Mouse (Mus musculus) neural tube, embryonic 12.5 days (tissue): Measurements from ENCODE around the gene Ssr3. TPM values are rescaled to one million over a fixed set of nuclear protein-coding genes. Genes with fewer than 3 reads are reported as not detected.
A peak's percentile ranks its signal among the peaks of the same experiment; 100 is the strongest.

ENCODE experiments used
- ATAC-seq: fragments of 200-750 bp; cut with Nextera tagmentation; 2 replicates; pipeline ENCODE4 v1.8.0; 2017; ENCODE audit warnings: low read depth, mild to moderate bottlenecking, moderate TSS enrichment, moderate library complexity; ENCODE audit not compliant: low FRiP score
- H3K27ac ChIP-seq: fragments of 300-500 bp; sonication (generic); 2 replicates; pipeline ENCODE4 v1.5.1; 2016
- H3K27me3 ChIP-seq: fragments of 300-500 bp; sonication (generic); replicated peaks from 2 replicates; pipeline ENCODE4 v1.6.1; 2016; ENCODE audit warnings: mild to moderate bottlenecking
- H3K36me3 ChIP-seq: fragments of 300-500 bp; sonication (generic); 2 replicates; pipeline ENCODE4 v1.6.1; 2016; ENCODE audit warnings: mild to moderate bottlenecking
- H3K4me1 ChIP-seq: fragments of 300-500 bp; sonication (generic); 2 replicates; pipeline ENCODE4 v1.6.1; 2016
- H3K4me2 ChIP-seq: fragments of 300-500 bp; sonication (generic); replicated peaks from 2 replicates; pipeline ENCODE4 v1.6.1; 2016; ENCODE audit warnings: mild to moderate bottlenecking
- H3K4me3 ChIP-seq: fragments of 300-500 bp; sonication (generic); 2 replicates; pipeline ENCODE4 v1.5.1; 2016
- H3K9ac ChIP-seq: fragments of 300-500 bp; sonication (generic); 2 replicates; pipeline ENCODE4 v1.6.1; 2016; ENCODE audit warnings: mild to moderate bottlenecking
- H3K9me3 ChIP-seq: fragments of 300-500 bp; sonication (generic); 2 replicates; pipeline ENCODE4 v1.6.1; 2016; ENCODE audit warnings: mild to moderate bottlenecking
- WGBS: fragments of 180-500 bp; shearing (Covaris S2); methylation state at CpG from one replicate; pipeline ENCODE4 v1.1.7; 2016; 5-methylcytosine and 5-hydroxymethylcytosine counted together
- polyA plus RNA-seq: library from polyadenylated mRNA; unstranded; fragments of >200 nt; fragmentation: Nextera tagmentation; extraction: Ambion mirVana; gene quantifications from 2 replicates; pipeline ENCODE4 v1.2.1, GENCODE M21; 2016

Gene Ssr3
- 186 and 188 TPM in 2 replicates for polyA plus RNA-seq

GRCm38 (mm10) chr3:65392421-65392817 is at the start of gene Ssr3:
Gene Ssr3, minus strand, starts transcription at chr3:65392623.
- Histone ChIP-seq H3K4me3 (peak within 1 kb of the TSS; percentile 78), H3K27me3 (no peaks in the 10 kb centered on the region), H3K27ac (peak within 1 kb of the TSS; percentile 77), H3K9ac (peak within 1 kb of the TSS; percentile 83), H3K36me3 (peaks cover 18% of the 10 kb centered on the region), H3K9me3 (no peaks in the 10 kb centered on the region), H3K4me1 (peaks cover 4% of the 10 kb centered on the region; the same call in 1 of the 2 replicates), H3K4me2 (peak within 1 kb of the TSS; percentile 77)
- ATAC-seq: peak; percentile 100
- under 1% methylated on average over 36 of the region's 36 CpGs for WGBS

DNA sequence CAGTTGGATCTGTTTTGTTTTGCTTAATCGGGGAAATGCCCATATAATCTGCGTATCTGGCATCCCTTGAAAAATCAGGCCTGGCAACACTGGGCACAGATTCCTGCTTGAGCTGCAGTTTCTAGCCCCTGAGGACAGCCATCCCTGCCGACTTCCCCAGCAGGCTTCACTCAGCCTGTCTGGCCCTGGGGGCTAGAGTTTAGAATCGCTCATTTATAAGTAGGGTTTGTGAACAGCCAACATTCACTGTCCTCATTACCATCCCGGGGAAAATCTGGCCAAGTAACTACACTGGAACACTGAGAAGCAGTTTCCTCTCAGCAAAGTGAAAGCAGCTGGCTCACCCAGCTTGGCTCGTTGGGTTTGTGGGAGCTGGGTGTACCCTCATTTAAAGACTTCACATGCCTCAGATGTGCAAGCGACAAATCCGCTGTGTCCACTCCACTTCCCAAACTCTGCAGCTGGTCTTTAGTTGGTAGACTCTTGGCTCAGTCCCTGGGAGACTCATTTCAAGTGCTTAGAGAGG is 49.2 kb upstream of the Ssr3 start:
- H3K4me3 ChIP-seq: no peak overlapping the region
- H3K27me3 ChIP-seq: no peaks in the 10 kb centered on the region
- no peak overlapping the region for H3K9ac ChIP-seq
- H3K36me3 ChIP-seq: no peaks in the 10 kb centered on the region
- WGBS: 51% methylated on average over 8 of the region's 8 CpGs
- peaks cover 10% of the 10 kb centered on the region for H3K4me1 ChIP-seq
- H3K4me2 ChIP-seq: no peak overlapping the region
- no peaks in the 10 kb centered on the region for H3K9me3 ChIP-seq
- peak; percentile 48; the same call in 1 of the 2 replicates for ATAC-seq
- no peak overlapping the region for H3K27ac ChIP-seq

GRCm38 (mm10) chr3:65438511-65439228 is 46.2 kb upstream of the Ssr3 start:
- Histone ChIP-seq H3K4me1 (peaks cover 10% of the 10 kb centered on the region), H3K4me2 (no peak overlapping the region), H3K27ac (no peak overlapping the region), H3K27me3 (no peaks in the 10 kb centered on the region), H3K9me3 (no peaks in the 10 kb centered on the region), H3K4me3 (no peak overlapping the region), H3K9ac (no peak overlapping the region), H3K36me3 (no peaks in the 10 kb centered on the region)
- no peak for ATAC-seq
- WGBS: 87% methylated on average over 7 of the region's 7 CpGs

DNA sequence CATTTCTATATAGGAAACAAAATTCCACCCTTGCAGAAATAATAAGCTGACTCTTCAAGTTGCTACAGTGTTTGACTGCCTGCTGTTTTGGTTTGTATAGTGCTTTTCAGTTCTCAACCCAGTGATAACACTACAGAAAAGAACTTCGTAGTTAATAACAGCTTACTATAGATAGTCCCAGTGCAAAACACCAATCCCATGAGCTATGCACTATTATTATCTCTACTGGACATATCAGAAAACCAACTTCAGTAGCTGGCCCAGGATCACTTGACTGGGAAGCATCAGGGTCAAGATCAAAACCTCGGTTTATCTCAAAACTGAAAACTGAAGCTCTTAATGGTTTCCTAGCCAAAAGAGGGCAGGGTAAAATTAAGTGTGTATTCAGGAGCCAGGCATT is 43.4 kb upstream of the Ssr3 start:
- Histone ChIP-seq H3K4me2 (no peak overlapping the region), H3K27me3 (no peaks in the 10 kb centered on the region), H3K27ac (no peak overlapping the region), H3K4me3 (no peak overlapping the region), H3K36me3 (no peaks in the 10 kb centered on the region), H3K9me3 (no peaks in the 10 kb centered on the region), H3K9ac (no peak overlapping the region), H3K4me1 (no peaks in the 10 kb centered on the region)
- WGBS: 84% methylated on average over 2 of the region's 2 CpGs
- no peak for ATAC-seq

DNA sequence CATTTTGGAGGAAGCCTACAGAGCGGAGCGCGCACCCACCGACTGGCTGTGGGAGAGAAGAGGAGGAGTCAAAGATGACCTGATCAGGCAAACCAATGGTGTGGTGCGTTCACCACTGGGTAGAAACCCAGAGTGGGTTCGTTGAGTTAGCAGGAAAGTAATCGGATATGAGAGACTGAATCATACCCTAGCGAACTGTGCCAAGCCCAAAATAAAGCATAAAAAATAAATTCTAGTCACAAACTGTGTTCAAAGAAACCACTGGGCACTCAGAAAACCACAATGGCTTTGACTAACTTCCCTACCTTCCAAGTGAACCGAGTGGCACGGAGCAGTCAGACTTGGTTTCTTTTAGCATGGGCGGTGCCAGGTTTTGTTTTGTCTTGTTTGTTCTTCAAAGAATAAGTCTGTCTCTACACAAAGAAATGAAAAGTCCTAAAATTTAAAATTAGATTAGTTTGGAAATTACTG is 42.7 kb upstream of the Ssr3 start:
- no peak for ATAC-seq
- 89% methylated on average over 11 of the region's 11 CpGs for WGBS
- Histone ChIP-seq H3K27me3 (no peaks in the 10 kb centered on the region), H3K4me1 (no peaks in the 10 kb centered on the region), H3K4me3 (no peak overlapping the region), H3K9me3 (no peaks in the 10 kb centered on the region), H3K4me2 (no peak overlapping the region), H3K27ac (no peak overlapping the region), H3K36me3 (no peaks in the 10 kb centered on the region), H3K9ac (no peak overlapping the region)

GRCm38 (mm10) chr3:65432236-65432635 is 39.8 kb upstream of the Ssr3 start:
- no peaks in the 10 kb centered on the region for H3K4me1 ChIP-seq
- no peak overlapping the region for H3K27ac ChIP-seq
- no peaks in the 10 kb centered on the region for H3K27me3 ChIP-seq
- ATAC-seq: no peak
- H3K9me3 ChIP-seq: no peaks in the 10 kb centered on the region
- H3K36me3 ChIP-seq: no peaks in the 10 kb centered on the region
- H3K4me2 ChIP-seq: no peak overlapping the region
- no peak overlapping the region for H3K9ac ChIP-seq
- WGBS: 95% methylated on average over 5 of the region's 5 CpGs
- no peak overlapping the region for H3K4me3 ChIP-seq

GRCm38 (mm10) chr3:65419706-65420105 is 27.3 kb upstream of the Ssr3 start:
- no peak for ATAC-seq
- Histone ChIP-seq H3K9me3 (no peaks in the 10 kb centered on the region), H3K9ac (no peak overlapping the region), H3K4me3 (no peak overlapping the region), H3K4me1 (no peaks in the 10 kb centered on the region), H3K36me3 (no peaks in the 10 kb centered on the region), H3K4me2 (no peak overlapping the region), H3K27ac (no peak overlapping the region), H3K27me3 (no peaks in the 10 kb centered on the region)
- 88% methylated on average over 3 of the region's 3 CpGs for WGBS

- 67% methylated on average over 5 of the region's 5 CpGs for WGBS
- ATAC-seq: no peak
- Histone ChIP-seq H3K27me3 (no peaks in the 10 kb centered on the region), H3K36me3 (no peaks in the 10 kb centered on the region), H3K4me2 (no peak overlapping the region), H3K9me3 (no peaks in the 10 kb centered on the region), H3K4me1 (no peaks in the 10 kb centered on the region), H3K27ac (no peak overlapping the region), H3K9ac (no peak overlapping the region), H3K4me3 (no peak overlapping the region)
These were observed 25.6 kb upstream of the Ssr3 start for GRCm38 (mm10) chr3:65417913-65418594.

DNA sequence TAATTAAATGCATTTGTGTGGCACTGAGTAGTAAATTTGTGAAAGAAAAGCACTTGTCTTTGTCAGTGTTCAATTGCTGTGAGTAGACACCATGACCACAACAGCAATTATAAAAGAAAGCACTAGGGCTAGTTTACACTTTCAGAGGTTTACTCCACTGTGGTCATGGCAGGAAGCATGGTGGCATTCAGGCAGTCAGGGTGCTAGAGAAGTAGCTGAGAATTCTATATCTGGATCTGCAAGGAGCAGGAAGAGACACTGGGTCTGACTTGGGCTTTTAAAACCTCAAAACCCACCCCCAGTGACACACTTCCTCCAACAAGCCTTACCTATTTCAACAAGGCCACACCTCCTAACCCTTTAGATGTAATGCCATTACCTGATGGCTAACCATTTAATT is 24.1 kb upstream of the Ssr3 start:
- no peak overlapping the region for H3K4me3 ChIP-seq
- no peaks in the 10 kb centered on the region for H3K27me3 ChIP-seq
- no peaks in the 10 kb centered on the region for H3K4me1 ChIP-seq
- no peaks in the 10 kb centered on the region for H3K36me3 ChIP-seq
- H3K4me2 ChIP-seq: no peak overlapping the region
- H3K9me3 ChIP-seq: no peaks in the 10 kb centered on the region
- H3K9ac ChIP-seq: no peak overlapping the region
- ATAC-seq: no peak
- H3K27ac ChIP-seq: no peak overlapping the region

- Histone ChIP-seq H3K27me3 (no peaks in the 10 kb centered on the region), H3K9ac (no peak overlapping the region), H3K36me3 (no peaks in the 10 kb centered on the region), H3K4me2 (no peak overlapping the region), H3K4me1 (no peaks in the 10 kb centered on the region), H3K9me3 (no peaks in the 10 kb centered on the region), H3K4me3 (no peak overlapping the region), H3K27ac (no peak overlapping the region)
- no peak for ATAC-seq
These were observed 15.5 kb upstream of the Ssr3 start for GRCm38 (mm10) chr3:65407891-65408290.

GRCm38 (mm10) chr3:65405781-65406180 is 13.4 kb upstream of the Ssr3 start:
- ATAC-seq: no peak

DNA sequence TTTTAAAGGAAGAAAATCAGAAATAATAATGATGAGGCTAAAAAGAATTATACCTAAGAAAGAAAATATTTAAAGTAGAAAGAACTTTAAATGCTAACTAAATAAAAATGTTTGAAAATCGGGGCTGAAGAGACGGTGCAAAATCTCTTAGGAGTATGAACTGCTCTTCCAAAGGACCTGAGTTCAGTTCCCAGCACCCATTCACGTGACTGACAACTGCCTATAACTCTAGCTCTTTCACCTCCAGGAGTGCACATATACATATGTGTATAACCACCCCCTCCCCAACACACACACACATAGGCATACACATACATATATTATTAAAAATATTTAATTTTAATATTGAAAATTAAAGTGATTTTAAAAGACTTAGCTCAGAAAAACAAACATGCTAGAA is 5.1 kb upstream of the Ssr3 start:
- H3K4me2 ChIP-seq: no peak overlapping the region
- no peak for ATAC-seq
- no peak overlapping the region for H3K27ac ChIP-seq
- H3K36me3 ChIP-seq: no peaks in the 10 kb centered on the region
- 97% methylated on average over 3 of the region's 3 CpGs for WGBS
- no peak overlapping the region for H3K9ac ChIP-seq
- no peaks in the 10 kb centered on the region for H3K9me3 ChIP-seq
- no peak overlapping the region for H3K4me3 ChIP-seq
- H3K27me3 ChIP-seq: no peaks in the 10 kb centered on the region
- H3K4me1 ChIP-seq: no peaks in the 10 kb centered on the region

More at GRCm38 (mm10) chr3:65405781-65406180, 13.4 kb upstream of the Ssr3 start:
- Histone ChIP-seq H3K27ac (no peak overlapping the region), H3K4me1 (no peaks in the 10 kb centered on the region), H3K27me3 (no peaks in the 10 kb centered on the region), H3K4me2 (no peak overlapping the region), H3K36me3 (no peaks in the 10 kb centered on the region), H3K4me3 (no peak overlapping the region), H3K9ac (no peak overlapping the region), H3K9me3 (no peaks in the 10 kb centered on the region)
- WGBS: 78% methylated on average over 4 of the region's 4 CpGs
